Mouse (Mus musculus): ENCODE data around the gene Tet1. TPM values are rescaled to one million over a fixed set of nuclear protein-coding genes. Genes with fewer than 3 reads are reported as not detected.

Gene Tet1
- total and polyA plus RNA-seq, 3 experiments, result 0.08 TPM; not detected in 1

- H3K27me3 ChIP-seq (ENCODE audit: control insufficient read depth in 1 of 2, insufficient read depth in 2 of 2, low read length in 2 of 2), result no peaks in the 10 kb centered on the region
- no peak overlapping the region for H3K9ac ChIP-seq (ENCODE audit: control insufficient read depth, low read depth, low read length, poor library complexity, severe bottlenecking)
- H3K36me3 ChIP-seq (ENCODE audit: control insufficient read depth in 1 of 2, insufficient read depth in 2 of 2, low read length in 2 of 2), result peaks cover 0 to 13% of the 10 kb centered on the region in 2 experiments; a peak in 2 of 4 replicates
- TF ChIP-seq GATA1 (IDR thresholded peaks at IDR 0.05; ENCODE audit: low read depth, low read length) (peak; percentile 87), NRF1 (IDR thresholded peaks at IDR 0.05; ENCODE audit: insufficient read depth, low read depth, low read length, poor library complexity, severe bottlenecking) (no peak), EP300 (IDR thresholded peaks at IDR 0.05; ENCODE audit: low read depth in 1 of 2, low read length in 2 of 2) (peak; percentile 77 to 84; a peak in 3 of 4 replicates), ELF1 (IDR thresholded peaks at IDR 0.05; ENCODE audit: low read depth, low read length) (no peak), ZNF384 (IDR thresholded peaks at IDR 0.05; ENCODE audit: low read depth, low read length) (no peak), UBTF (IDR thresholded peaks at IDR 0.05; ENCODE audit: borderline replicate concordance, insufficient read depth, low read depth, low read length) (no peak), RCOR1 (IDR thresholded peaks at IDR 0.05; ENCODE audit: low read depth, low read length) (peak; percentile 69), ETS1 (IDR thresholded peaks at IDR 0.05; ENCODE audit: low read depth, low read length) (peak; percentile 78), TCF12 (IDR thresholded peaks at IDR 0.05; ENCODE audit: low read depth, low read length) (peak; percentile 76), SIN3A (IDR thresholded peaks at IDR 0.05; ENCODE audit: low read length) (peak; percentile 56; the same call in 1 of the 2 replicates), GABPA (IDR thresholded peaks at IDR 0.05; ENCODE audit: low read depth, low read length) (no peak)
- H3K4me1 ChIP-seq (ENCODE audit: control insufficient read depth in 1 of 2, insufficient read depth in 2 of 2, low read length in 2 of 2), result peaks cover 5 to 13% of the 10 kb centered on the region in 2 experiments
- H3K27ac ChIP-seq (ENCODE audit: control insufficient read depth, low read depth, low read length), result no peak overlapping the region
- DNase-seq (ENCODE audit: low read depth, low spot score), result peak; percentile 90
- no peaks in the 10 kb centered on the region for H3K9me3 ChIP-seq (replicated peaks; ENCODE audit: insufficient read depth, low read length)
- no peak overlapping the region for H3K4me3 ChIP-seq (ENCODE audit: control insufficient read depth in 1 of 2, insufficient read depth in 1 of 2, low read depth in 2 of 2, low read length in 2 of 2)
- H3K79me2 ChIP-seq (ENCODE audit: control insufficient read depth, insufficient read depth, low read length, poor library complexity), result no peaks in the 10 kb centered on the region
These were observed 77.2 kb downstream of the Tet1 start for GRCm38 (mm10) chr10:62831546-62831945.

GRCm38 (mm10) chr10:62824474-62824873, 84.3 kb downstream of the Tet1 start:
- H3K9ac ChIP-seq (ENCODE audit: control insufficient read depth, low read depth, low read length, poor library complexity, severe bottlenecking), result no peak overlapping the region

More at GRCm38 (mm10) chr10:62824474-62824873, 84.3 kb downstream of the Tet1 start:
- TF ChIP-seq MYC (IDR thresholded peaks at IDR 0.05; ENCODE audit: low read depth, low read length) (no peak), CTCF (IDR thresholded peaks at IDR 0.05 in 2 of 3, conservative IDR thresholded peaks at IDR 0.05 in 1 of 3; ENCODE audit: control insufficient read depth in 1 of 3, insufficient read depth in 1 of 3, low read depth in 2 of 3, low read length in 3 of 3, poor library complexity in 1 of 3, severe bottlenecking in 1 of 3) (no peak), ELF1 (IDR thresholded peaks at IDR 0.05; ENCODE audit: low read depth, low read length) (no peak), NRF1 (IDR thresholded peaks at IDR 0.05; ENCODE audit: insufficient read depth, low read depth, low read length, poor library complexity, severe bottlenecking) (no peak), RCOR1 (IDR thresholded peaks at IDR 0.05; ENCODE audit: low read depth, low read length) (no peak), TAL1 (IDR thresholded peaks at IDR 0.05; ENCODE audit: low read length) (no peak), GABPA (IDR thresholded peaks at IDR 0.05; ENCODE audit: low read depth, low read length) (no peak), SMC3 (IDR thresholded peaks at IDR 0.05; ENCODE audit: low read depth, low read length) (no peak), TCF12 (IDR thresholded peaks at IDR 0.05; ENCODE audit: low read depth, low read length) (no peak), MXI1 (IDR thresholded peaks at IDR 0.05; ENCODE audit: low read depth, low read length) (no peak), CHD1 (IDR thresholded peaks at IDR 0.05; ENCODE audit: low read depth, low read length) (no peak), HCFC1 (IDR thresholded peaks at IDR 0.05; ENCODE audit: low read depth, low read length) (no peak), MAFK (IDR thresholded peaks at IDR 0.05; ENCODE audit: borderline replicate concordance, low read depth, low read length) (no peak), ZKSCAN1 (IDR thresholded peaks at IDR 0.05; ENCODE audit: low read depth, low read length) (no peak), MYB (IDR thresholded peaks at IDR 0.05; ENCODE audit: low read depth, low read length) (no peak), SIN3A (IDR thresholded peaks at IDR 0.05; ENCODE audit: low read length) (no peak), E2F4 (IDR thresholded peaks at IDR 0.05; ENCODE audit: borderline replicate concordance, low read depth, low read length) (no peak), ETS1 (IDR thresholded peaks at IDR 0.05; ENCODE audit: low read depth, low read length) (no peak), POLR2A (IDR thresholded peaks at IDR 0.05; ENCODE audit: control insufficient read depth in 1 of 2, insufficient read depth in 1 of 2, low read depth in 1 of 2, low read length in 2 of 2, poor library complexity in 1 of 2) (no peak)
- H3K79me2 ChIP-seq (ENCODE audit: control insufficient read depth, insufficient read depth, low read length, poor library complexity), result no peaks in the 10 kb centered on the region
- no peak overlapping the region for H3K4me3 ChIP-seq (ENCODE audit: control insufficient read depth in 1 of 2, insufficient read depth in 1 of 2, low read depth in 2 of 2, low read length in 2 of 2)
- no peaks in the 10 kb centered on the region for H3K4me1 ChIP-seq (ENCODE audit: control insufficient read depth in 1 of 2, insufficient read depth in 2 of 2, low read length in 2 of 2)
- no peak for DNase-seq (ENCODE audit: low read depth, low spot score)
- H3K36me3 ChIP-seq (ENCODE audit: control insufficient read depth in 1 of 2, insufficient read depth in 2 of 2, low read length in 2 of 2), result no peaks in the 10 kb centered on the region
- no peaks in the 10 kb centered on the region for H3K9me3 ChIP-seq (replicated peaks; ENCODE audit: insufficient read depth, low read length)
- H3K27me3 ChIP-seq (ENCODE audit: control insufficient read depth in 1 of 2, insufficient read depth in 2 of 2, low read length in 2 of 2), result peaks cover 7 to 12% of the 10 kb centered on the region in 2 experiments
- H3K27ac ChIP-seq (ENCODE audit: control insufficient read depth, low read depth, low read length), result no peak overlapping the region
